Mouse (Mus musculus) limb, embryonic 14.5 days (tissue): ENCODE data around the gene Sptbn1. TPM values are rescaled to one million over a fixed set of nuclear protein-coding genes. Genes with fewer than 3 reads are reported as not detected.

ENCODE experiments used
- ATAC-seq: fragments of 200-750 bp; cut with Nextera tagmentation; 2 replicates; pipeline ENCODE4 v1.8.0; 2017; ENCODE audit warnings: low read depth, moderate number of reproducible peaks, moderate TSS enrichment; ENCODE audit not compliant: low FRiP score
- DNase-seq: peaks from one replicate; pipeline ENCODE4 v3.0.0-alpha.2; 2015; ENCODE audit warnings: low spot score
- H3K27ac ChIP-seq: fragments of 300-500 bp; sonication (generic); replicated peaks from 2 replicates; pipeline ENCODE4 v1.5.1; 2014; ENCODE audit warnings: low read depth, mild to moderate bottlenecking, low read length, moderate library complexity, mixed read lengths
- H3K27me3 ChIP-seq: fragments of 300-500 bp; sonication (generic); 2 replicates; pipeline ENCODE4 v1.6.1; 2014; ENCODE audit warnings: low read length, mixed read lengths; ENCODE audit not compliant: control insufficient read depth, insufficient read depth
- H3K36me3 ChIP-seq: fragments of 300-500 bp; sonication (generic); 2 replicates; pipeline ENCODE4 v1.6.1; 2014; ENCODE audit warnings: mild to moderate bottlenecking, low read length, moderate library complexity, mixed read lengths; ENCODE audit not compliant: control insufficient read depth, insufficient read depth
- H3K4me1 ChIP-seq: fragments of 300-500 bp; sonication (generic); 2 replicates; pipeline ENCODE4 v1.6.1; 2014; ENCODE audit warnings: antibody characterized with exemption, low read length, mixed read lengths; ENCODE audit not compliant: control insufficient read depth, insufficient read depth
- H3K4me2 ChIP-seq: fragments of 300-500 bp; sonication (generic); replicated peaks from 2 replicates; pipeline ENCODE4 v1.6.1; 2014; ENCODE audit warnings: low read depth, mild to moderate bottlenecking, low read length, moderate library complexity; ENCODE audit not compliant: severe bottlenecking
- H3K4me3 ChIP-seq: fragments of 300-500 bp; sonication (generic); replicated peaks from 2 replicates; pipeline ENCODE4 v1.5.1; 2014; ENCODE audit warnings: low read length
- H3K9ac ChIP-seq: fragments of 300-500 bp; sonication (generic); 2 replicates; pipeline ENCODE4 v1.6.1; 2014; ENCODE audit warnings: mild to moderate bottlenecking, low read depth, low read length, moderate library complexity; ENCODE audit not compliant: severe bottlenecking
- H3K9me3 ChIP-seq: fragments of 300-500 bp; sonication (generic); 2 replicates; pipeline ENCODE4 v1.6.1; 2016; ENCODE audit warnings: low read length; ENCODE audit not compliant: control insufficient read depth
- POLR2A ChIP-seq: fragments of 200-500 bp; IDR thresholded peaks from 2 replicates; pipeline ENCODE4 v1.8.0; 2012; ENCODE audit warnings: inconsistent platforms, mild to moderate bottlenecking, moderate library complexity, borderline replicate concordance; ENCODE audit not compliant: insufficient read depth, insufficient read length; ENCODE audit errors: extremely low read depth
- WGBS: fragments of 180-500 bp; shearing (Covaris S2); extraction: QIAGEN DNeasy Blood & Tissue Kit; methylation state at CpG from one replicate; pipeline ENCODE4 v1.1.7; 2014; 5-methylcytosine and 5-hydroxymethylcytosine counted together
- polyA plus RNA-seq, 2 experiments: library from polyadenylated mRNA; depleted of rRNA in 1 of 2; stranded (reverse) in 1 of 2; unstranded in 1 of 2; fragments of >200 nt; fragmentation: Nextera tagmentation in 1 of 2; extraction: Ambion mirVana in 1 of 2; gene quantifications; 2 replicates each; pipeline versions ENCODE4 v1.2.1 to v1.2.3; 2012 to 2014

The Sptbn1 gene
- polyA plus RNA-seq, 2 experiments = 101 to 120 TPM

GRCm38 (mm10) chr11:30194800-30195199, 73.2 kb downstream of the Sptbn1 start:
- no peak overlapping the region for H3K4me2 ChIP-seq
- DNase-seq (no peak), ATAC-seq (no peak)
- H3K27me3 ChIP-seq = no peaks in the 10 kb centered on the region
- no peak for TF ChIP-seq POLR2A
- WGBS = 71% methylated on average over 1 of the region's 1 CpGs
- H3K9me3 ChIP-seq = no peaks in the 10 kb centered on the region
- peaks cover 22% of the 10 kb centered on the region for H3K4me1 ChIP-seq
- no peak overlapping the region for H3K4me3 ChIP-seq
- no peak overlapping the region for H3K27ac ChIP-seq
- no peaks in the 10 kb centered on the region for H3K36me3 ChIP-seq
- no peak overlapping the region for H3K9ac ChIP-seq

- Histone ChIP-seq H3K9me3 (no peaks in the 10 kb centered on the region), H3K4me1 (peaks cover 11% of the 10 kb centered on the region), H3K4me3 (no peak overlapping the region), H3K9ac (no peak overlapping the region), H3K4me2 (no peak overlapping the region), H3K36me3 (no peaks in the 10 kb centered on the region), H3K27me3 (no peaks in the 10 kb centered on the region), H3K27ac (no peak overlapping the region)
- 82% methylated on average over 4 of the region's 4 CpGs for WGBS
- no peak for TF ChIP-seq POLR2A
- ATAC-seq = no peak
- no peak for DNase-seq
These were observed 77.0 kb downstream of the Sptbn1 start for GRCm38 (mm10) chr11:30190959-30191358.

GRCm38 (mm10) chr11:30190119-30190518, 77.9 kb downstream of the Sptbn1 start:
- no peak for DNase-seq
- no peak overlapping the region for H3K4me3 ChIP-seq
- H3K4me2 ChIP-seq = no peak overlapping the region
- H3K27me3 ChIP-seq = no peaks in the 10 kb centered on the region
- ATAC-seq = no peak
- H3K36me3 ChIP-seq = no peaks in the 10 kb centered on the region
- peaks cover 14% of the 10 kb centered on the region for H3K4me1 ChIP-seq
- 76% methylated on average over 3 of the region's 3 CpGs for WGBS
- no peak overlapping the region for H3K9ac ChIP-seq
- TF ChIP-seq POLR2A = no peak
- no peak overlapping the region for H3K27ac ChIP-seq
- no peaks in the 10 kb centered on the region for H3K9me3 ChIP-seq

- Histone ChIP-seq H3K36me3 (no peaks in the 10 kb centered on the region), H3K4me2 (no peak overlapping the region), H3K4me1 (peaks cover 15% of the 10 kb centered on the region), H3K9ac (no peak overlapping the region), H3K27me3 (no peaks in the 10 kb centered on the region), H3K9me3 (no peaks in the 10 kb centered on the region), H3K27ac (no peak overlapping the region), H3K4me3 (no peak overlapping the region)
- ATAC-seq (peak; percentile 72), DNase-seq (peak; percentile 19)
- 78% methylated on average over 4 of the region's 4 CpGs for WGBS
- no peak for TF ChIP-seq POLR2A
These were observed 81.0 kb downstream of the Sptbn1 start for GRCm38 (mm10) chr11:30186902-30187470.

- 43% methylated on average over 2 of the region's 2 CpGs for WGBS
- DNase-seq = no peak
- no peaks in the 10 kb centered on the region for H3K9me3 ChIP-seq
- H3K4me1 ChIP-seq = peaks cover 10% of the 10 kb centered on the region
- no peak for TF ChIP-seq POLR2A
- no peak overlapping the region for H3K4me3 ChIP-seq
- no peaks in the 10 kb centered on the region for H3K36me3 ChIP-seq
- no peak overlapping the region for H3K4me2 ChIP-seq
- no peak overlapping the region for H3K9ac ChIP-seq
- ATAC-seq = no peak
- no peaks in the 10 kb centered on the region for H3K27me3 ChIP-seq
- no peak overlapping the region for H3K27ac ChIP-seq
These were observed 83.4 kb downstream of the Sptbn1 start for GRCm38 (mm10) chr11:30184527-30184926.

GRCm38 (mm10) chr11:30182716-30183411, 85.1 kb downstream of the Sptbn1 start:
- Histone ChIP-seq H3K9me3 (no peaks in the 10 kb centered on the region), H3K36me3 (no peaks in the 10 kb centered on the region), H3K27me3 (no peaks in the 10 kb centered on the region), H3K9ac (no peak overlapping the region), H3K4me3 (no peak overlapping the region), H3K27ac (no peak overlapping the region), H3K4me1 (peaks cover 10% of the 10 kb centered on the region), H3K4me2 (no peak overlapping the region)
- ATAC-seq (no peak), DNase-seq (no peak)
- WGBS = 87% methylated on average over 8 of the region's 8 CpGs
- TF ChIP-seq POLR2A = no peak
